Mouse (Mus musculus) adrenal gland, postnatal 36 days (tissue): ENCODE results near the gene Plbd2. TPM values are rescaled to one million over a fixed set of nuclear protein-coding genes. Genes with fewer than 3 reads are reported as not detected.
"Not testable (repeated sequence)": the region's sequence is repeated elsewhere in the genome, so short reads cannot be mapped to it uniquely, and the experiment has no call there.

Source experiments
- DNase-seq, 2 experiments: peaks; one replicate each; pipeline ENCODE4 v3.0.0; 2021; ENCODE audit warnings: mixed read lengths in 1 of 2
- total RNA-seq, 2 experiments: library from RNA; stranded (reverse); gene quantifications; 2 replicates each; pipeline ENCODE4 v1.2.3; 2021

The Plbd2 gene
- total RNA-seq, 2 experiments from 2014 or later: 86.9 to 87.9 TPM

- DNase-seq: peak; percentile 61 to 67
Observed at GRCm38 (mm10) chr5:120511643-120512220, 8.3 kb upstream of the Plbd2 start.

- peak; percentile 97 to 98 for DNase-seq
Observed at GRCm38 (mm10) chr5:120510982-120511642, 7.7 kb upstream of the Plbd2 start, which contains the start of gene Slc8b1. Gene Slc8b1 (plus strand): TSS chr5:120511168.

- no peak for DNase-seq
Observed at GRCm38 (mm10) chr5:120507311-120507710, 3.9 kb upstream of the Plbd2 start.

GRCm38 (mm10) chr5:120506490-120506889 is 3.1 kb upstream of the Plbd2 start:
- DNase-seq: no peak

GRCm38 (mm10) chr5:120505781-120506180 is 2.4 kb upstream of the Plbd2 start:
- no peak for DNase-seq

- DNase-seq: peak; percentile 87 to 91
Observed at GRCm38 (mm10) chr5:120505368-120505767, 1.9 kb upstream of the Plbd2 start.

GRCm38 (mm10) chr5:120502675-120503143 is 716 bp downstream of the Plbd2 start:
- no peak for DNase-seq

- no peak for DNase-seq
Observed at GRCm38 (mm10) chr5:120502147-120502621, 1.2 kb downstream of the Plbd2 start.

GRCm38 (mm10) chr5:120500609-120501008 is 2.8 kb downstream of the Plbd2 start:
- not testable (repeated sequence) for DNase-seq

- DNase-seq: no peak
Observed at GRCm38 (mm10) chr5:120499202-120499601, 4.2 kb downstream of the Plbd2 start.

- no peak for DNase-seq
Observed at GRCm38 (mm10) chr5:120497071-120497470, 6.4 kb downstream of the Plbd2 start.

GRCm38 (mm10) chr5:120495703-120496226 is 7.7 kb downstream of the Plbd2 start:
- DNase-seq: no peak

- peak; percentile 47 to 58 for DNase-seq
Observed at GRCm38 (mm10) chr5:120495064-120495702, 8.2 kb downstream of the Plbd2 start.

GRCm38 (mm10) chr5:120493873-120494395 is 9.5 kb downstream of the Plbd2 start:
- no peak for DNase-seq

- DNase-seq: no peak
Observed at GRCm38 (mm10) chr5:120493440-120493839, 10.0 kb downstream of the Plbd2 start.

GRCm38 (mm10) chr5:120492437-120492836 is 11.0 kb downstream of the Plbd2 start:
- peak in 1 of 2 experiments; percentile 53 for DNase-seq

GRCm38 (mm10) chr5:120490679-120491192 is 12.7 kb downstream of the Plbd2 start:
- DNase-seq: peak; percentile 57 to 72

- no peak for DNase-seq
Observed at GRCm38 (mm10) chr5:120487844-120488243, 15.6 kb downstream of the Plbd2 start.

GRCm38 (mm10) chr5:120483399-120483798 is 20.0 kb downstream of the Plbd2 start:
- DNase-seq: peak in 1 of 2 experiments; percentile 52

GRCm38 (mm10) chr5:120481205-120481604 is 22.2 kb downstream of the Plbd2 start:
- DNase-seq: no peak

- DNase-seq: no peak
Observed at GRCm38 (mm10) chr5:120479538-120479937, 23.9 kb downstream of the Plbd2 start.

- no peak for DNase-seq
Observed at GRCm38 (mm10) chr5:120477993-120478392, 25.4 kb downstream of the Plbd2 start.
